Mouse (Mus musculus) left cerebral cortex, adult 11 months (tissue): Measurements from ENCODE around the gene Ebf3.

Source experiments
- DNase-seq: peaks from one replicate; pipeline ENCODE4 v3.0.0; 2022; ENCODE audit warnings: low spot score

The Ebf3 gene

GRCm38 (mm10) chr7:137277713-137278112 lies 36.5 kb downstream of the Ebf3 start:
- DNase-seq, result no peak

- no peak for DNase-seq
Measured at GRCm38 (mm10) chr7:137272252-137272651, 42.0 kb downstream of the Ebf3 start.

- DNase-seq, result no peak
Measured at GRCm38 (mm10) chr7:137268452-137269155, 45.6 kb downstream of the Ebf3 start.

GRCm38 (mm10) chr7:137267441-137267840 lies 46.8 kb downstream of the Ebf3 start:
- no peak for DNase-seq

GRCm38 (mm10) chr7:137266575-137266974 lies 47.7 kb downstream of the Ebf3 start:
- no peak for DNase-seq

- no peak for DNase-seq
Measured at GRCm38 (mm10) chr7:137262330-137262729, 51.9 kb downstream of the Ebf3 start.

- DNase-seq, result no peak
Measured at GRCm38 (mm10) chr7:137246213-137246872, 67.9 kb downstream of the Ebf3 start.

- no peak for DNase-seq
Measured at GRCm38 (mm10) chr7:137244839-137245238, 69.4 kb downstream of the Ebf3 start.

GRCm38 (mm10) chr7:137240481-137240880 lies 73.8 kb downstream of the Ebf3 start:
- no peak for DNase-seq

GRCm38 (mm10) chr7:137239542-137240133 lies 74.6 kb downstream of the Ebf3 start:
- no peak for DNase-seq

- DNase-seq, result no peak
Measured at GRCm38 (mm10) chr7:137237419-137237818, 76.8 kb downstream of the Ebf3 start.

- no peak for DNase-seq
Measured at GRCm38 (mm10) chr7:137223823-137224222, 90.4 kb downstream of the Ebf3 start.

- DNase-seq, result no peak
Measured at GRCm38 (mm10) chr7:137222831-137223505, 91.3 kb downstream of the Ebf3 start.

GRCm38 (mm10) chr7:137221599-137221998 lies 92.6 kb downstream of the Ebf3 start:
- no peak for DNase-seq

GRCm38 (mm10) chr7:137220436-137220835 lies 93.8 kb downstream of the Ebf3 start:
- DNase-seq, result no peak

- DNase-seq, result no peak
Measured at GRCm38 (mm10) chr7:137218706-137219105, 95.5 kb downstream of the Ebf3 start.

- no peak for DNase-seq
Measured at GRCm38 (mm10) chr7:137213444-137213843, 100.8 kb downstream of the Ebf3 start.

GRCm38 (mm10) chr7:137211332-137211731 lies 102.9 kb downstream of the Ebf3 start:
- no peak for DNase-seq

- no peak for DNase-seq
Measured at GRCm38 (mm10) chr7:137209688-137210345, 104.4 kb downstream of the Ebf3 start.

GRCm38 (mm10) chr7:137208556-137208955 lies 105.7 kb downstream of the Ebf3 start:
- DNase-seq, result no peak

- DNase-seq, result no peak
Measured at GRCm38 (mm10) chr7:137206770-137207285, 107.4 kb downstream of the Ebf3 start.

- no peak for DNase-seq
Measured at GRCm38 (mm10) chr7:137199533-137199932, 114.7 kb downstream of the Ebf3 start.
